In the genomic region with DNA sequence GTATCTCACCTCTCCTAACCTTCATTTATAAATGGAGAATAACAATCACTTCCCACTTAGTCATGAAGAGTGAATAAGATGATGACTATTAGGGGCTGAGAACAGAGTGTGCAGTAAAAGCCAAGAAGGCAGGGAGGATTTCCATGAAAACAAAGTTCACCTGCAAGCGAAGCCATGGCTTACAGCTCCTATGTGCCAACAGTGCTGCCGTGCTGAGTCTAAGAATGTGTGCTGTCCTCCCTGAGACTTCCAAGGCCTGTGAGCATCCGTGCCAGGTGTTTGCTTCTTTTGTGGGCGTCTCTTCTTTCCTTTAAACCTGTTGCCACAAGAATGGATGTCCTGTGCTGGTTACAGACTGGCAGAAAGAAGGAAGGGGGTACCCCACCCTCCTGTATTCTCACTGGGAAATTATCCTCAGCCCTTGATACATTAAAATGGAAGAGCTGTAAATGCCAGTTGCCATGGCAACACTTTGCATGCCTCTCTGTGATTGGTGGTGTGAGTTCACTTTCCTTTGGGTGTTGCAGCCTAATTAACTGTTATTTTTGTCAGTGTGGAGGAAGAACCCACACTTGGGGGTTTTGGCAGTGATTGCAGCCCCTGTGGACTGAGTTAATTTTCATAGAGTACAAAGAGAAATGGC, we compare ENCODE assay signal across 10 mouse cellular contexts.
A peak's percentile ranks its signal among the peaks of the same experiment; 100 is the strongest.
DNase-seq lines count a peak whose midpoint lies in the region; ATAC-seq lines count a peak whose summit lies in the region.
"Had no signal": no experiment of that assay in that cellular context is flagged by ENCODE, and none has a peak within 500 bp of the region (broad histone marks: within the 10 kb centered on the region; RNA-seq: fewer than 3 reads in every experiment).

No protein-coding gene starts in this region.

- ATAC-seq in inflammation-experienced regulatory T-cells, adult 6 months: no peak

- H3K9me3 ChIP-seq in forebrain, embryonic 10.5 days: no peaks in the 10 kb centered on the region
- H3K9me3 ChIP-seq: heart, embryonic 13.5 days; liver, embryonic 13.5 days had no signal

- H3K27me3 ChIP-seq in forebrain, embryonic 10.5 days (ENCODE audit: poor library complexity, severe bottlenecking): no peaks in the 10 kb centered on the region
- H3K27me3 ChIP-seq: heart, embryonic 13.5 days; liver, embryonic 13.5 days had no signal

- intact Hi-C loops in gastrocnemius, postnatal 36 days (cut with DNase I): no loop called here

- H3K27ac ChIP-seq in forebrain, embryonic 10.5 days: peak overlapping the region; percentile 22
- H3K27ac ChIP-seq: heart, embryonic 13.5 days; liver, embryonic 13.5 days had no signal

- H3K4me1 ChIP-seq in forebrain, embryonic 10.5 days: peaks cover 24% of the 10 kb centered on the region
- H3K4me1 ChIP-seq: heart, embryonic 13.5 days; liver, embryonic 13.5 days had no signal

- WGBS in forebrain, embryonic 10.5 days: 76% methylated on average over 4 of the region's 4 CpGs

- H3K36me3 ChIP-seq in forebrain, embryonic 10.5 days (replicated peaks): no peaks in the 10 kb centered on the region
- H3K36me3 ChIP-seq: heart, embryonic 13.5 days; liver, embryonic 13.5 days had no signal

- no peak overlapping the region for H3K4me3 ChIP-seq in forebrain, embryonic 10.5 days
- H3K4me3 ChIP-seq: heart, embryonic 13.5 days; liver, embryonic 13.5 days had no signal

- peak; percentile 16 for DNase-seq in R1 (ENCODE audit: low read depth, low spot score)
- DNase-seq in forebrain, embryonic 10.5 days (ENCODE audit: extremely low spot score, low spot score): no peak
- DNase-seq in layer of hippocampus, adult 18-20 months (ENCODE audit: low spot score in 2 of 2): peak; percentile 58 to 83
- DNase-seq in mesoderm, embryonic 11.5 days (ENCODE audit: low read depth, low spot score): peak; percentile 30
- no peak for DNase-seq in ovary, postnatal 10 days (ENCODE audit: low spot score)
- DNase-seq in spleen, postnatal 36 days (ENCODE audit: low spot score in 2 of 2): no peak
- no peak for DNase-seq in gastrocnemius, postnatal 36 days
- DNase-seq: liver, embryonic 13.5 days had no signal

Comparison
In these comparisons a context has a peak if more than half of its experiments do, and no peak if none do; other contexts are left out.
1. DNase-seq: peak in R1 (single experiment), layer of hippocampus, adult 18-20 months (2 of 2) and mesoderm, embryonic 11.5 days (single experiment); none in forebrain, embryonic 10.5 days (single experiment), ovary, postnatal 10 days (single experiment), spleen, postnatal 36 days (0 of 2) and gastrocnemius, postnatal 36 days (0 of 2).